Mouse (Mus musculus): ENCODE results near the gene Dnttip1. TPM values are rescaled to one million over a fixed set of nuclear protein-coding genes. Genes with fewer than 3 reads are reported as not detected.

Dnttip1 gene
- total and polyA plus RNA-seq, 3 experiments = 20.6 to 59.9 TPM; not detected in 1

DNA sequence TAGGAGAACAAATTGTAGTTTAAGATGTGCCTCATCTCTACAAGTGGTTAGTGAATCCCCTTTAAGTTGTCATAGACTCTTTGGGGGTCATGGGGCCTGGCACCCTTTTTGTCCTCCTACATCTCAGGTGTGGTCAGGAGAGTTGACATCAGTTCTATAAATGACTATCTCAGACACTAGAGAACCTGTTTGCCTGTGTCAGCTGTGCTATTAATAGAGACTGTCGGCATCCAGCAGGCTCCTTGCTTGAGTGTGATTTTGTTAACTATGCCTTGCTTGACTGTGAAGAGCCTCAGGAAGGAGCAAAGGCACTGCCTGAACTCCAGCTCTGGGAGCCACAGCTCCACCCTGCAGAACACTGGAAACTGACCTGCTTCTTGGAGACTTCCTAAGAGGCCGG lies 9.0 kb downstream of the Dnttip1 start:
- no peaks in the 10 kb centered on the region for H3K9me3 ChIP-seq (replicated peaks; ENCODE audit: insufficient read depth, low read length)
- no peak overlapping the region for H3K4me3 ChIP-seq (ENCODE audit: control insufficient read depth in 1 of 2, insufficient read depth in 1 of 2, low read depth in 2 of 2, low read length in 2 of 2)
- DNase-seq (ENCODE audit: low read depth, low spot score) = no peak
- no peaks in the 10 kb centered on the region for H3K79me2 ChIP-seq (ENCODE audit: control insufficient read depth, insufficient read depth, low read length, poor library complexity)
- no peak overlapping the region for H3K9ac ChIP-seq (ENCODE audit: control insufficient read depth, low read depth, low read length, poor library complexity, severe bottlenecking)
- no peaks in the 10 kb centered on the region for H3K27me3 ChIP-seq (ENCODE audit: control insufficient read depth in 1 of 2, insufficient read depth in 2 of 2, low read length in 2 of 2)
- peaks cover under 1 to 30% of the 10 kb centered on the region in 2 experiments; a peak in 3 of 4 replicates for H3K36me3 ChIP-seq (ENCODE audit: control insufficient read depth in 1 of 2, insufficient read depth in 2 of 2, low read length in 2 of 2)
- TF ChIP-seq CTCF (IDR thresholded peaks at IDR 0.05 in 2 of 3, conservative IDR thresholded peaks at IDR 0.05 in 1 of 3; ENCODE audit: control insufficient read depth in 1 of 3, insufficient read depth in 1 of 3, low read depth in 2 of 3, low read length in 3 of 3, poor library complexity in 1 of 3, severe bottlenecking in 1 of 3) (no peak), CHD2 (IDR thresholded peaks at IDR 0.05; ENCODE audit: low read length) (no peak), MYB (IDR thresholded peaks at IDR 0.05; ENCODE audit: low read depth, low read length) (no peak), SMC3 (IDR thresholded peaks at IDR 0.05; ENCODE audit: low read depth, low read length) (no peak), POLR2A (IDR thresholded peaks at IDR 0.05; ENCODE audit: control insufficient read depth in 1 of 2, insufficient read depth in 1 of 2, low read depth in 1 of 2, low read length in 2 of 2, poor library complexity in 1 of 2) (no peak), TCF12 (IDR thresholded peaks at IDR 0.05; ENCODE audit: low read depth, low read length) (no peak), BHLHE40 (IDR thresholded peaks at IDR 0.05; ENCODE audit: borderline replicate concordance, low read depth, low read length) (no peak), POLR2AphosphoS5 (IDR thresholded peaks at IDR 0.05; ENCODE audit: borderline replicate concordance, low read depth, low read length) (no peak), TAL1 (IDR thresholded peaks at IDR 0.05; ENCODE audit: low read length) (no peak)
- H3K4me1 ChIP-seq (ENCODE audit: control insufficient read depth in 1 of 2, insufficient read depth in 2 of 2, low read length in 2 of 2) = no peaks in the 10 kb centered on the region
- H3K27ac ChIP-seq (ENCODE audit: control insufficient read depth, low read depth, low read length) = no peak overlapping the region

DNA sequence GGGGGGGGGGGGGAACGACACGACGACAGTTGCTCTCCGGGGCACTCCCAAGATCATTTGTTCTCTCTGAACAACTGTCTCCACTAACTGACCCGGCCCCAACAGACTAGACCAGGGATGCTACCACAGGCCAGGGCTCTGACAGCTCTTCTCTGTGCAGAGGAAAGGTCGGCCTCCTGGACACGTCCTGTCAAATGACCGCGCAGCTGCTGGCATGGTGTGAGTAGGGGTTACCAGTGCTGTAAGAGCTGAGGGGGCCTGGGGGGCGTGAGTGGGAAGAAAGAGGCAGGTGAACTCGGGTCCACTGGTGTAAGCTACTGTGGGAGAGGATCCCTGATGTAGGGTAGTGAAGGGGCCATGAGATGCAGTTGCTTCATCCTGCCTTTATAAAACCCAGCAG lies 12.1 kb downstream of the Dnttip1 start:
- H3K27ac ChIP-seq (ENCODE audit: control insufficient read depth, low read depth, low read length) = no peak overlapping the region

DNA sequence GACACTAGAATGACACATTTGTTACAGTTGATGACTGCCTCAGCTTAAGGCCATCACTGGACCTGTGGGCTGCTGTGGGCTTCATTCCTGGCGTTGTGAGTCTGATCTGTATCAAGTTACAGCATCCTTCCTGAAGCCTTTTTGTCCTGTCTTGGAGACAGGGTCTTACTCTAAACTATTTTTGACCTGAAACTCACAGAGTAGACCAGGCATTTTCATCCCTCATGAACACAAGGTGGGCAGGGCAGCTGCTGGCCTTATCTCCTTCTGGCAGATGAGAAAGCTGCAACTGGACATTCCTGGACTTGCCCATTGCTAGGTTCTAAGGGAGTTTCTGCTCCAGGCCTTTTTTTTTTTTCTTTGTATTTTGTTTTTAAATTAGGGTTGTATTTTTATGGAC lies 12.9 kb downstream of the Dnttip1 start:
- no peaks in the 10 kb centered on the region for H3K9me3 ChIP-seq (replicated peaks; ENCODE audit: insufficient read depth, low read length)
- no peak for TF ChIP-seq ZNF384 (IDR thresholded peaks at IDR 0.05; ENCODE audit: low read depth, low read length)
- no peak for TF ChIP-seq MXI1 (IDR thresholded peaks at IDR 0.05; ENCODE audit: low read depth, low read length)
- TF ChIP-seq MAFK (IDR thresholded peaks at IDR 0.05; ENCODE audit: borderline replicate concordance, low read depth, low read length) = no peak
- TF ChIP-seq ELF1 (IDR thresholded peaks at IDR 0.05; ENCODE audit: low read depth, low read length) = no peak
- TF ChIP-seq UBTF (IDR thresholded peaks at IDR 0.05; ENCODE audit: borderline replicate concordance, insufficient read depth, low read depth, low read length) = no peak
- TF ChIP-seq ETS1 (IDR thresholded peaks at IDR 0.05; ENCODE audit: low read depth, low read length) = no peak
- no peak for TF ChIP-seq NELFE (IDR thresholded peaks at IDR 0.05; ENCODE audit: low read depth, low read length)
- H3K79me2 ChIP-seq (ENCODE audit: control insufficient read depth, insufficient read depth, low read length, poor library complexity) = no peaks in the 10 kb centered on the region
- peaks cover 8 to 15% of the 10 kb centered on the region in 2 experiments for H3K36me3 ChIP-seq (ENCODE audit: control insufficient read depth in 1 of 2, insufficient read depth in 2 of 2, low read length in 2 of 2)
- no peaks in the 10 kb centered on the region for H3K4me1 ChIP-seq (ENCODE audit: control insufficient read depth in 1 of 2, insufficient read depth in 2 of 2, low read length in 2 of 2)
- no peak overlapping the region for H3K4me3 ChIP-seq (ENCODE audit: control insufficient read depth in 1 of 2, insufficient read depth in 1 of 2, low read depth in 2 of 2, low read length in 2 of 2)
- no peak overlapping the region for H3K27ac ChIP-seq (ENCODE audit: control insufficient read depth, low read depth, low read length)
- DNase-seq (ENCODE audit: low read depth, low spot score) = no peak
- no peaks in the 10 kb centered on the region for H3K27me3 ChIP-seq (ENCODE audit: control insufficient read depth in 1 of 2, insufficient read depth in 2 of 2, low read length in 2 of 2)
- H3K9ac ChIP-seq (ENCODE audit: control insufficient read depth, low read depth, low read length, poor library complexity, severe bottlenecking) = no peak overlapping the region

More for the DNA sequence above, 12.1 kb downstream of the Dnttip1 start:
- no peak overlapping the region for H3K4me3 ChIP-seq (ENCODE audit: control insufficient read depth in 1 of 2, insufficient read depth in 1 of 2, low read depth in 2 of 2, low read length in 2 of 2)
- DNase-seq (ENCODE audit: low read depth, low spot score) = no peak
- no peaks in the 10 kb centered on the region for H3K79me2 ChIP-seq (ENCODE audit: control insufficient read depth, insufficient read depth, low read length, poor library complexity)
- H3K9ac ChIP-seq (ENCODE audit: control insufficient read depth, low read depth, low read length, poor library complexity, severe bottlenecking) = no peak overlapping the region
- H3K36me3 ChIP-seq (ENCODE audit: control insufficient read depth in 1 of 2, insufficient read depth in 2 of 2, low read length in 2 of 2) = peaks cover 8 to 18% of the 10 kb centered on the region in 2 experiments
- H3K27me3 ChIP-seq (ENCODE audit: control insufficient read depth in 1 of 2, insufficient read depth in 2 of 2, low read length in 2 of 2) = no peaks in the 10 kb centered on the region
- H3K9me3 ChIP-seq (replicated peaks; ENCODE audit: insufficient read depth, low read length) = no peaks in the 10 kb centered on the region
- H3K4me1 ChIP-seq (ENCODE audit: control insufficient read depth in 1 of 2, insufficient read depth in 2 of 2, low read length in 2 of 2) = no peaks in the 10 kb centered on the region
- TF ChIP-seq CTCF (IDR thresholded peaks at IDR 0.05 in 2 of 3, conservative IDR thresholded peaks at IDR 0.05 in 1 of 3; ENCODE audit: control insufficient read depth in 1 of 3, insufficient read depth in 1 of 3, low read depth in 2 of 3, low read length in 3 of 3, poor library complexity in 1 of 3, severe bottlenecking in 1 of 3) (no peak), MYC (IDR thresholded peaks at IDR 0.05; ENCODE audit: low read depth, low read length) (no peak), GATA1 (IDR thresholded peaks at IDR 0.05; ENCODE audit: low read depth, low read length) (no peak), CHD1 (IDR thresholded peaks at IDR 0.05; ENCODE audit: low read depth, low read length) (no peak), TCF12 (IDR thresholded peaks at IDR 0.05; ENCODE audit: low read depth, low read length) (no peak), USF1 (IDR thresholded peaks at IDR 0.05; ENCODE audit: low read depth, low read length) (no peak), SMC3 (IDR thresholded peaks at IDR 0.05; ENCODE audit: low read depth, low read length) (no peak), NRF1 (IDR thresholded peaks at IDR 0.05; ENCODE audit: insufficient read depth, low read depth, low read length, poor library complexity, severe bottlenecking) (no peak), ETS1 (IDR thresholded peaks at IDR 0.05; ENCODE audit: low read depth, low read length) (no peak), TBP (IDR thresholded peaks at IDR 0.05; ENCODE audit: low read depth, low read length) (no peak), JUND (IDR thresholded peaks at IDR 0.05; ENCODE audit: low read depth, low read length) (no peak), USF2 (IDR thresholded peaks at IDR 0.05; ENCODE audit: borderline replicate concordance in 1 of 2, insufficient read depth in 1 of 2, low read depth in 1 of 2, low read length in 2 of 2) (no peak), ZC3H11A (IDR thresholded peaks at IDR 0.05; ENCODE audit: low read depth, low read length) (no peak), ZMIZ1 (IDR thresholded peaks at IDR 0.05; ENCODE audit: low read depth, low read length) (no peak), POLR2AphosphoS5 (IDR thresholded peaks at IDR 0.05; ENCODE audit: borderline replicate concordance, low read depth, low read length) (no peak), MYB (IDR thresholded peaks at IDR 0.05; ENCODE audit: low read depth, low read length) (no peak)

All from MEL (cell line).